Mouse (Mus musculus): Measurements from ENCODE around the gene Palm2.

Palm2 gene

GRCm38 (mm10) chr4:57716735-57717134 lies 282.7 kb downstream of the Palm2 start:
- no peak for DNase-seq

- no peak for DNase-seq
These were observed 283.3 kb downstream of the Palm2 start, which contains the start of gene Akap2 for GRCm38 (mm10) chr4:57717354-57717753. TSS of gene Akap2 (plus strand) at chr4:57717657.

- DNase-seq, result no peak
These were observed 285.3 kb downstream of the Palm2 start for GRCm38 (mm10) chr4:57719370-57719769.

- DNase-seq, result no peak
These were observed 286.9 kb downstream of the Palm2 start for GRCm38 (mm10) chr4:57720869-57721361.

GRCm38 (mm10) chr4:57722296-57722695 lies 288.2 kb downstream of the Palm2 start:
- DNase-seq, result no peak

- no peak for DNase-seq
These were observed 289.6 kb downstream of the Palm2 start for GRCm38 (mm10) chr4:57723659-57724058.

- DNase-seq, result no peak
These were observed 291.5 kb downstream of the Palm2 start for GRCm38 (mm10) chr4:57725569-57725968.

- no peak for DNase-seq
These were observed 294.6 kb downstream of the Palm2 start for GRCm38 (mm10) chr4:57728611-57729183.

- no peak for DNase-seq
These were observed 296.0 kb downstream of the Palm2 start for GRCm38 (mm10) chr4:57730047-57730446.

GRCm38 (mm10) chr4:57730801-57731598 lies 297.0 kb downstream of the Palm2 start:
- DNase-seq, result no peak

GRCm38 (mm10) chr4:57732351-57732750 lies 298.3 kb downstream of the Palm2 start:
- DNase-seq, result no peak

GRCm38 (mm10) chr4:57733445-57733844 lies 299.4 kb downstream of the Palm2 start:
- DNase-seq, result no peak

- DNase-seq, result no peak
These were observed 301.4 kb downstream of the Palm2 start for GRCm38 (mm10) chr4:57735426-57735825.

GRCm38 (mm10) chr4:57738856-57739552 lies 305.0 kb downstream of the Palm2 start:
- DNase-seq, result no peak

- DNase-seq, result no peak
These were observed 309.4 kb downstream of the Palm2 start for GRCm38 (mm10) chr4:57743325-57743929.

GRCm38 (mm10) chr4:57750651-57751050 lies 316.6 kb downstream of the Palm2 start:
- no peak for DNase-seq

- DNase-seq, result no peak
These were observed 317.0 kb downstream of the Palm2 start for GRCm38 (mm10) chr4:57751054-57751453.

- DNase-seq, result no peak
These were observed 317.5 kb downstream of the Palm2 start for GRCm38 (mm10) chr4:57751566-57751965.

GRCm38 (mm10) chr4:57755085-57755484 lies 321.0 kb downstream of the Palm2 start:
- no peak for DNase-seq

- DNase-seq, result no peak
These were observed 323.9 kb downstream of the Palm2 start for GRCm38 (mm10) chr4:57757997-57758396.

Measured in cerebellum, adult 11-12 months (tissue).